Mouse (Mus musculus): Measurements from ENCODE around the gene Six4. TPM values are rescaled to one million over a fixed set of nuclear protein-coding genes. Genes with fewer than 3 reads are reported as not detected.
"Not testable (repeated sequence)": the region's sequence is repeated elsewhere in the genome, so short reads cannot be mapped to it uniquely, and the experiment has no call there.

The Six4 gene
- polyA plus RNA-seq, 1 experiment from 2014 or later: not detected

GRCm38 (mm10) chr12:73083773-73084172, 29.5 kb downstream of the Six4 start:
- WGBS (ENCODE audit: insufficient replicate concordance): 48% methylated on average over 4 of the region's 4 CpGs
- Histone ChIP-seq H3K4me3 (ENCODE audit: low read depth, low read length) (no peak overlapping the region), H3K9ac (replicated peaks) (no peak overlapping the region), H3K27ac (ENCODE audit: low read depth) (no peak overlapping the region), H3K36me3 (replicated peaks; ENCODE audit: insufficient read depth, low read length) (no peaks in the 10 kb centered on the region), H3K27me3 (ENCODE audit: insufficient read depth, low read length) (no peaks in the 10 kb centered on the region), H3K4me2 (ENCODE audit: low read depth, low read length) (no peak overlapping the region), H3K9me3 (ENCODE audit: low read length) (no peaks in the 10 kb centered on the region), H3K4me1 (ENCODE audit: insufficient read depth) (0 out of 2 replicates have a peak, but pooled peaks cover 2% of the 10 kb centered on the region)
- no peak for ATAC-seq
- TF ChIP-seq EP300 (IDR thresholded peaks at IDR 0.05; ENCODE audit: low read depth): no peak
- no peak for DNase-seq

DNA sequence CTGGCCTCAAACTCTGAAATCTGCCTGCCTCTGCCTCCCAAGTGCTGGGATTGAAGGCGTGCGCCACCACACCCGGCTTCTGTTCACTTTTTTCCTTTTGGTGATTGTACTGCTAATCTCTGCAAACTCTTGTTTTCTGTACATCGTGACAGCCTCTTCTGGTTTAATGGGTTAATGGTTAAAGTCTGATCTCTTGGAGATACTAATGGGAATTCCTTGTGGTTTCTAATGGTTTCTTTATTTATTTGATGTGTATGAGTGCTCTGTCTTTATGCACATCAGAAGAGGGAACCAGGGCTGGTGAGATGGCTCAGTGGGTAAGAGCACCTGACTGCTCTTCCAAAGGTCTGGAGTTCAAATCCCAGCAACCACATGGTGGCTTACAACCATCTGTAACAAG, 31.4 kb downstream of the Six4 start:
- H3K9me3 ChIP-seq (ENCODE audit: low read length); H3K27ac ChIP-seq (ENCODE audit: low read depth); DNase-seq; H3K4me2 ChIP-seq (ENCODE audit: low read depth, low read length); H3K9ac ChIP-seq (replicated peaks); ATAC-seq; H3K36me3 ChIP-seq (replicated peaks; ENCODE audit: insufficient read depth, low read length); H3K4me3 ChIP-seq (ENCODE audit: low read depth, low read length); H3K27me3 ChIP-seq (ENCODE audit: insufficient read depth, low read length); H3K4me1 ChIP-seq (ENCODE audit: insufficient read depth): not testable (repeated sequence)
- 78% methylated on average over 4 of the region's 4 CpGs for WGBS (ENCODE audit: insufficient replicate concordance)

DNA sequence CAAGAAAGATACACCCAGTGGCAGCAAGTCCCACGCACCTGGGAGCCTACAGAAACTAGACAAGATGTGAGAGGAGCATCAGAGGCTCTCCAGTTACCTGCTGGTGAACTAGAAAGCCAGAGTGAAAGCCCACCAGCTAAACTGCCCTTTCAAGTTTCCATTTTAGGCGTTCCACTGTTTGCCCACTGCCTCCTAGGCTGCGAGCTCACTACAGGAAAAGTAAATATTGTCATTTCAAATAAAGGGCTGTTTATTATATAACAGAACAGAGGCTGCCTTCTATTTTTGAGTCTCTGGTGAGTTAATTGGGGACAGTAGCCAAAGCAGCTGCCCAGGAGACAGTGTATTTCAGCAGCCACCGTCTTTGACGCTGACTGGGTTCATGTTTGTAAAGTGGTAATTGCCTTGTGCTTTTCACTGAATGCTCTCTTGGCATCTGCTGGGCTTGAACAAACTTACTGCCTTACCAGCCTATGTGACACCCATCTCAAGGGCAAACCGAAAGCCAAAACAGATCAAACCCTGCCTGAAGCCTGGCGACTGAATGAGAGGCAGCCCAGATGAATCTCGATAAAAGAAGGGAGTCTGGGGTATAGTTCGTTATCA, 52.3 kb downstream of the Six4 start:
- Histone ChIP-seq H3K27ac (ENCODE audit: low read depth) (no peak overlapping the region), H3K9me3 (ENCODE audit: low read length) (no peaks in the 10 kb centered on the region), H3K4me1 (ENCODE audit: insufficient read depth) (no peaks in the 10 kb centered on the region), H3K4me3 (ENCODE audit: low read depth, low read length) (no peak overlapping the region), H3K27me3 (ENCODE audit: insufficient read depth, low read length) (peaks cover 14% of the 10 kb centered on the region; the same call in 1 of the 2 replicates), H3K4me2 (ENCODE audit: low read depth, low read length) (peak overlapping the region; percentile 22), H3K9ac (replicated peaks) (no peak overlapping the region), H3K36me3 (replicated peaks; ENCODE audit: insufficient read depth, low read length) (no peaks in the 10 kb centered on the region)
- ATAC-seq: peak; percentile 23; the same call in 1 of the 2 replicates
- 47% methylated on average over 9 of the region's 9 CpGs for WGBS (ENCODE audit: insufficient replicate concordance)
- DNase-seq: no peak
- TF ChIP-seq CTCF (IDR thresholded peaks at IDR 0.05; ENCODE audit: low read depth) (no peak), EP300 (IDR thresholded peaks at IDR 0.05; ENCODE audit: low read depth) (no peak)

- Histone ChIP-seq H3K27me3 (ENCODE audit: insufficient read depth, low read length) (peaks cover 48% of the 10 kb centered on the region), H3K36me3 (replicated peaks; ENCODE audit: insufficient read depth, low read length) (no peaks in the 10 kb centered on the region), H3K27ac (ENCODE audit: low read depth) (no peak overlapping the region), H3K4me3 (ENCODE audit: low read depth, low read length) (no peak overlapping the region), H3K4me2 (ENCODE audit: low read depth, low read length) (no peak overlapping the region), H3K9ac (replicated peaks) (no peak overlapping the region), H3K9me3 (ENCODE audit: low read length) (no peaks in the 10 kb centered on the region), H3K4me1 (ENCODE audit: insufficient read depth) (peaks cover 8% of the 10 kb centered on the region)
- ATAC-seq: no peak
- DNase-seq: no peak
- TF ChIP-seq EP300 (IDR thresholded peaks at IDR 0.05; ENCODE audit: low read depth): no peak
- 75% methylated on average over 6 of the region's 6 CpGs for WGBS (ENCODE audit: insufficient replicate concordance)
These were observed 55.8 kb downstream of the Six4 start for GRCm38 (mm10) chr12:73057492-73057891.

DNA sequence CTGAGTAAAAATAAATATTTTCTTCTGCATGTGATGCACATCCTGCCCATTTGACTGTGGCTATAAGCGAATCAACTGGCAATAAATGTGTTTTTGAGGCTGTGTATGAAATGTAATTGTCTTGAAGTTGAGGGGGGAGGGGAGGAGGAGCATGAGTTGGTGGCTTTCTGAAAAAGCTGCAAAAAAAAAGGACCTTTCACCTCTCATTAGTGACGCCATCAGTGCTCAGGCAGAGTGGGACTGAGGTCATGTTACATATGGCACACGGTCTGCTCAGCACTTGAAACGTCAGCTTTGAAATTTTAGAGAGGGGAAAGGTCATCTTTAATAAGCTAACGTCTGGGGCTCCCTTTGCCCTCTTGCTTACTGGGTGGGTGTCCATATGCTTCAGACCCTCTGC, 57.8 kb downstream of the Six4 start:
- H3K9ac ChIP-seq (replicated peaks): no peak overlapping the region
- no peak for TF ChIP-seq EP300 (IDR thresholded peaks at IDR 0.05; ENCODE audit: low read depth)
- TF ChIP-seq CTCF (IDR thresholded peaks at IDR 0.05; ENCODE audit: low read depth): no peak
- WGBS (ENCODE audit: insufficient replicate concordance): 19% methylated on average over 5 of the region's 5 CpGs
- peaks cover 68% of the 10 kb centered on the region for H3K27me3 ChIP-seq (ENCODE audit: insufficient read depth, low read length)
- ATAC-seq (no peak), DNase-seq (no peak)
- no peaks in the 10 kb centered on the region for H3K36me3 ChIP-seq (replicated peaks; ENCODE audit: insufficient read depth, low read length)
- no peak overlapping the region for H3K4me3 ChIP-seq (ENCODE audit: low read depth, low read length)
- H3K9me3 ChIP-seq (ENCODE audit: low read length): no peaks in the 10 kb centered on the region
- H3K4me1 ChIP-seq (ENCODE audit: insufficient read depth): peaks cover 8% of the 10 kb centered on the region
- H3K4me2 ChIP-seq (ENCODE audit: low read depth, low read length): no peak overlapping the region
- H3K27ac ChIP-seq (ENCODE audit: low read depth): no peak overlapping the region

DNA sequence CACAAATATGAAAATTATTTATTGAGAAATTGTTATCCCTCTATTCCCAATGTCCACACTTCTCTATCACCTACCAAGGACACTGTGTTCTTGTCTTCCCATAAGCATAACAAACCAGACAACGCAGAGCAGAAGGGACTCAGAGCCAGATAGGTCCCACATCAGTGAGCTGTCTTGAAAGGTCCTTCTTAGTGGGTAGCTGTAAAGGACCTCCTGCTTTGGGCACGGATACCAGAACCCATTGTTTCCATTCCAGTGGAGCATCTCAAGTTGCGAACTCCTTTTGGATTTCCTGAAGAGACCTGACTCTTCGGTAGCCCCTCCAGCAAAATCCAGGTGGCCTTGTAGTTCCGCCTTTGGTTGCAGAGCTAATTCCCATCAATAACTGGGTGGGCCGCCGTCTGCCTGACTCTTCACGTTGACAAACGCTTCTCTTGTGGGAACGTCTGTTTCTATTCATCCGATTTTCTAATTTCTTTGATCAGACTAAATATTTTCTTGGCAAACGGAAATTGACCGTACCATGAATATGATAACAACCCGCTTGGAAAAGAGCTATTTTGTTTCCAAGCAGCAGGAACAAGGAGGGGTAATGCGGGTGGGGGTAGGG, 58.6 kb downstream of the Six4 start:
- no peak for ATAC-seq
- H3K9ac ChIP-seq (replicated peaks): no peak overlapping the region
- peaks cover 76% of the 10 kb centered on the region for H3K27me3 ChIP-seq (ENCODE audit: insufficient read depth, low read length)
- no peak overlapping the region for H3K27ac ChIP-seq (ENCODE audit: low read depth)
- no peak for TF ChIP-seq CTCF (IDR thresholded peaks at IDR 0.05; ENCODE audit: low read depth)
- no peak for TF ChIP-seq EP300 (IDR thresholded peaks at IDR 0.05; ENCODE audit: low read depth)
- WGBS (ENCODE audit: insufficient replicate concordance): 21% methylated on average over 15 of the region's 15 CpGs
- H3K9me3 ChIP-seq (ENCODE audit: low read length): no peaks in the 10 kb centered on the region
- H3K4me2 ChIP-seq (ENCODE audit: low read depth, low read length): peak overlapping the region; percentile 77; the same call in 1 of the 2 replicates
- peaks cover 8% of the 10 kb centered on the region for H3K4me1 ChIP-seq (ENCODE audit: insufficient read depth)
- H3K4me3 ChIP-seq (ENCODE audit: low read depth, low read length): peak overlapping the region; percentile 53
- DNase-seq: no peak
- no peaks in the 10 kb centered on the region for H3K36me3 ChIP-seq (replicated peaks; ENCODE audit: insufficient read depth, low read length)

Data from liver, postnatal 0 days (tissue).